8 mouse cellular contexts compared by ENCODE assay signal in genomic region chr10:80985241-80985969, GRCm38 (mm10). TPM values are rescaled to one million over a fixed set of nuclear protein-coding genes. Genes with fewer than 3 reads are reported as not detected.
DNase-seq lines count a peak whose midpoint lies in the region; ATAC-seq and TF ChIP-seq lines count a peak whose summit lies in the region.

No protein-coding gene starts in this region.

- peaks cover 15% of the 10 kb centered on the region for H3K27me3 ChIP-seq in forebrain, postnatal 0 days (ENCODE audit: insufficient read depth, low read length)
- H3K27me3 ChIP-seq in intestine, postnatal 0 days (replicated peaks; ENCODE audit: control insufficient read depth, insufficient read depth, low read length): no peaks in the 10 kb centered on the region
- H3K27me3 ChIP-seq in lung, embryonic 16.5 days (ENCODE audit: control insufficient read depth, insufficient read depth, low read depth, low read length): peaks cover 17% of the 10 kb centered on the region
- peaks cover 3% of the 10 kb centered on the region; the same call in 1 of the 2 replicates for H3K27me3 ChIP-seq in stomach, embryonic 16.5 days (ENCODE audit: control insufficient read depth, insufficient read depth, low read length)

- no peaks in the 10 kb centered on the region for H3K36me3 ChIP-seq in forebrain, postnatal 0 days (ENCODE audit: insufficient read depth)
- no peaks in the 10 kb centered on the region for H3K36me3 ChIP-seq in intestine, postnatal 0 days (ENCODE audit: control insufficient read depth, insufficient read depth)
- no peaks in the 10 kb centered on the region for H3K36me3 ChIP-seq in lung, embryonic 16.5 days (ENCODE audit: control insufficient read depth, insufficient read depth, low read length)
- H3K36me3 ChIP-seq in stomach, embryonic 16.5 days (ENCODE audit: control insufficient read depth, insufficient read depth, low read length): no peaks in the 10 kb centered on the region

- H3K9ac ChIP-seq in forebrain, postnatal 0 days: no peak overlapping the region
- H3K9ac ChIP-seq in intestine, postnatal 0 days (ENCODE audit: low read depth, low read length): peak overlapping the region; percentile 35
- peak overlapping the region; percentile 62 for H3K9ac ChIP-seq in lung, embryonic 16.5 days (ENCODE audit: low read length)
- peak overlapping the region; percentile 58 for H3K9ac ChIP-seq in stomach, embryonic 16.5 days (ENCODE audit: low read length)

- peak overlapping the region; percentile 53 for H3K4me3 ChIP-seq in layer of hippocampus, adult 2 months
- H3K4me3 ChIP-seq in forebrain, postnatal 0 days (ENCODE audit: low read depth, low read length): peak overlapping the region; percentile 17; the same call in 1 of the 2 replicates
- H3K4me3 ChIP-seq in intestine, postnatal 0 days (ENCODE audit: low read depth, low read length): peak overlapping the region; percentile 47
- peak overlapping the region; percentile 42 for H3K4me3 ChIP-seq in lung, embryonic 16.5 days (ENCODE audit: low read length)
- H3K4me3 ChIP-seq in stomach, embryonic 16.5 days (replicated peaks; ENCODE audit: low read length): peak overlapping the region; percentile 43

- H3K27ac ChIP-seq in layer of hippocampus, adult 2 months: peak overlapping the region; percentile 61
- no peak overlapping the region for H3K27ac ChIP-seq in forebrain, postnatal 0 days (ENCODE audit: low read depth, low read length)
- H3K27ac ChIP-seq in intestine, postnatal 0 days (ENCODE audit: low read depth, low read length): peak overlapping the region; percentile 37; the same call in 1 of the 2 replicates
- no peak overlapping the region for H3K27ac ChIP-seq in lung, embryonic 16.5 days (ENCODE audit: low read length)
- peak overlapping the region; percentile 46; the same call in 1 of the 2 replicates for H3K27ac ChIP-seq in stomach, embryonic 16.5 days (ENCODE audit: low read length)

- 9% methylated on average over 37 of the region's 37 CpGs for WGBS in forebrain, postnatal 0 days
- 13% methylated on average over 37 of the region's 37 CpGs for WGBS in intestine, postnatal 0 days
- 9% methylated on average over 36 of the region's 37 CpGs for WGBS in lung, embryonic 16.5 days
- 10% methylated on average over 37 of the region's 37 CpGs for WGBS in stomach, embryonic 16.5 days

- H3K4me2 ChIP-seq in forebrain, postnatal 0 days (ENCODE audit: low read depth): peak overlapping the region; percentile 39
- peak overlapping the region; percentile 84 for H3K4me2 ChIP-seq in intestine, postnatal 0 days (replicated peaks; ENCODE audit: low read depth)
- H3K4me2 ChIP-seq in lung, embryonic 16.5 days (ENCODE audit: low read depth, low read length): peak overlapping the region; percentile 55
- peak overlapping the region; percentile 60 for H3K4me2 ChIP-seq in stomach, embryonic 16.5 days (ENCODE audit: low read depth, low read length)

- no peaks in the 10 kb centered on the region for H3K9me3 ChIP-seq in forebrain, postnatal 0 days (ENCODE audit: low read length)
- H3K9me3 ChIP-seq in intestine, postnatal 0 days (ENCODE audit: control insufficient read depth): no peaks in the 10 kb centered on the region
- H3K9me3 ChIP-seq in lung, embryonic 16.5 days (ENCODE audit: control insufficient read depth, low read length): no peaks in the 10 kb centered on the region
- no peaks in the 10 kb centered on the region for H3K9me3 ChIP-seq in stomach, embryonic 16.5 days (replicated peaks; ENCODE audit: control insufficient read depth, low read length)

- TF ChIP-seq CTCF in layer of hippocampus, adult 2 months (conservative IDR thresholded peaks at IDR 0.05): no peak
- no peak for TF ChIP-seq CTCF in forebrain, postnatal 0 days (IDR thresholded peaks at IDR 0.05; ENCODE audit: low read depth)
- TF ChIP-seq CTCF in intestine, postnatal 0 days (IDR thresholded peaks at IDR 0.05; ENCODE audit: low read depth): no peak

- ATAC-seq in forebrain, postnatal 0 days: no peak
- ATAC-seq in intestine, postnatal 0 days: peak; percentile 37
- peak; percentile 1; the same call in 1 of the 2 replicates for ATAC-seq in lung, embryonic 16.5 days (ENCODE audit: low read depth)
- ATAC-seq in stomach, embryonic 16.5 days (ENCODE audit: insufficient read depth, low FRiP score): peak; percentile 3; the same call in 1 of the 2 replicates
- ATAC-seq in megakaryocyte progenitor cell, adult 5-6 weeks (replicated peaks; ENCODE audit: poor library complexity): no peak

- DNase-seq in layer of hippocampus, adult 2 months (ENCODE audit: low spot score in 2 of 2): no peak
- no peak for DNase-seq in layer of hippocampus, postnatal 10 days (ENCODE audit: low spot score in 2 of 2)
- peak; percentile 75 for DNase-seq in adrenal gland, postnatal 10 days
- DNase-seq in forebrain, postnatal 0 days: no peak

- H3K4me1 ChIP-seq in forebrain, postnatal 0 days (ENCODE audit: insufficient read depth): no peaks in the 10 kb centered on the region
- peaks cover 2% of the 10 kb centered on the region; the same call in 1 of the 2 replicates for H3K4me1 ChIP-seq in intestine, postnatal 0 days (replicated peaks; ENCODE audit: control insufficient read depth, insufficient read depth, low read length)
- H3K4me1 ChIP-seq in lung, embryonic 16.5 days (replicated peaks; ENCODE audit: control insufficient read depth, insufficient read depth, low read length): peaks cover 10% of the 10 kb centered on the region
- peaks cover 8% of the 10 kb centered on the region for H3K4me1 ChIP-seq in stomach, embryonic 16.5 days (ENCODE audit: control insufficient read depth, insufficient read depth, low read length)

RNA-seq across cellular contexts. Expression of gene Gng7, which starts 29.3 kb away (rescaled TPM):
- 100 to 1,000 TPM; 161 to 176 TPM for total RNA-seq in layer of hippocampus, adult 2 months (2021)
- total RNA-seq in layer of hippocampus, postnatal 10 days (2021): 100 to 1,000 TPM; 145 to 156 TPM
- total RNA-seq in adrenal gland, postnatal 10 days (2021): 1 to 10 TPM; 5.4 to 6.4 TPM
- total RNA-seq in forebrain, postnatal 0 days (2014; rRNA removed): 64.5 and 91.4 TPM in 2 replicates
- 76.2 and 85.7 TPM in 2 replicates for polyA plus RNA-seq in forebrain, postnatal 0 days (2015; fragmentation: Nextera tagmentation; extraction: Ambion mirVana)
- polyA plus RNA-seq in intestine, postnatal 0 days (2015; fragmentation: Nextera tagmentation; extraction: Ambion mirVana): 0.81 and 1.2 TPM in 2 replicates
- polyA plus RNA-seq in lung, embryonic 16.5 days (2015; fragmentation: Nextera tagmentation; extraction: Ambion mirVana): 5.1 and 5.7 TPM in 2 replicates
- polyA plus RNA-seq in stomach, embryonic 16.5 days (2015; fragmentation: Nextera tagmentation; extraction: Ambion mirVana): 5.2 and 6.1 TPM in 2 replicates
- total RNA-seq in megakaryocyte progenitor cell, adult 5-6 weeks (2015): 0.44 and 0.57 TPM in 2 replicates
- total RNA-seq in megakaryocyte progenitor cell, adult 5-6 weeks (2017): 0.83 and 1.2 TPM in 2 replicates

RNA-seq across cellular contexts. Expression of gene Diras1, which starts 40.1 kb away (rescaled TPM):
- 100 to 1,000 TPM in 1 of 2 experiments, 10 to 100 TPM in 1; 95.2 to 100 TPM for total RNA-seq in layer of hippocampus, adult 2 months (2021)
- 100 to 1,000 TPM in 1 of 2 experiments, 10 to 100 TPM in 1; 92.4 to 110 TPM for total RNA-seq in layer of hippocampus, postnatal 10 days (2021)
- 1 to 10 TPM; 2.8 to 3.4 TPM for total RNA-seq in adrenal gland, postnatal 10 days (2021)
- 65.4 and 76.0 TPM in 2 replicates for total RNA-seq in forebrain, postnatal 0 days (2014; rRNA removed)
- polyA plus RNA-seq in forebrain, postnatal 0 days (2015; fragmentation: Nextera tagmentation; extraction: Ambion mirVana): 66.1 and 70.2 TPM in 2 replicates
- 0.43 and 0.91 TPM in 2 replicates for polyA plus RNA-seq in intestine, postnatal 0 days (2015; fragmentation: Nextera tagmentation; extraction: Ambion mirVana)
- polyA plus RNA-seq in lung, embryonic 16.5 days (2015; fragmentation: Nextera tagmentation; extraction: Ambion mirVana): 0.11 and 0.72 TPM in 2 replicates
- polyA plus RNA-seq in stomach, embryonic 16.5 days (2015; fragmentation: Nextera tagmentation; extraction: Ambion mirVana): 0.49 and 0.57 TPM in 2 replicates
- not detected in 2 replicates for total RNA-seq in megakaryocyte progenitor cell, adult 5-6 weeks (2015)
- total RNA-seq in megakaryocyte progenitor cell, adult 5-6 weeks (2017): not detected in 2 replicates

RNA-seq across cellular contexts. Expression of gene Slc39a3, which starts 51.8 kb away (rescaled TPM):
- total RNA-seq in layer of hippocampus, adult 2 months (2021): 10 to 100 TPM; 60.8 to 66.1 TPM
- 10 to 100 TPM; 57.3 to 66.0 TPM for total RNA-seq in layer of hippocampus, postnatal 10 days (2021)
- total RNA-seq in adrenal gland, postnatal 10 days (2021): 10 to 100 TPM; 28.5 to 32.8 TPM
- 82.1 and 104 TPM in 2 replicates for total RNA-seq in forebrain, postnatal 0 days (2014; rRNA removed)
- 43.5 and 45.2 TPM in 2 replicates for polyA plus RNA-seq in forebrain, postnatal 0 days (2015; fragmentation: Nextera tagmentation; extraction: Ambion mirVana)
- 10.5 and 11.1 TPM in 2 replicates for polyA plus RNA-seq in intestine, postnatal 0 days (2015; fragmentation: Nextera tagmentation; extraction: Ambion mirVana)
- polyA plus RNA-seq in lung, embryonic 16.5 days (2015; fragmentation: Nextera tagmentation; extraction: Ambion mirVana): 19.4 and 20.8 TPM in 2 replicates
- polyA plus RNA-seq in stomach, embryonic 16.5 days (2015; fragmentation: Nextera tagmentation; extraction: Ambion mirVana): 18.2 and 20.9 TPM in 2 replicates
- 1.9 and 2.3 TPM in 2 replicates for total RNA-seq in megakaryocyte progenitor cell, adult 5-6 weeks (2015)
- total RNA-seq in megakaryocyte progenitor cell, adult 5-6 weeks (2017): 4.2 and 5.0 TPM in 2 replicates

RNA-seq across cellular contexts. Expression of gene Gadd45b, which starts 55.5 kb away (rescaled TPM):
- 10 to 100 TPM; 17.0 to 17.5 TPM for total RNA-seq in layer of hippocampus, adult 2 months (2021)
- 10 to 100 TPM; 12.1 to 14.4 TPM for total RNA-seq in layer of hippocampus, postnatal 10 days (2021)
- total RNA-seq in adrenal gland, postnatal 10 days (2021): 10 to 100 TPM; 11.7 to 44.5 TPM
- 5.0 and 5.8 TPM in 2 replicates for total RNA-seq in forebrain, postnatal 0 days (2014; rRNA removed)
- 6.5 and 7.7 TPM in 2 replicates for polyA plus RNA-seq in forebrain, postnatal 0 days (2015; fragmentation: Nextera tagmentation; extraction: Ambion mirVana)
- polyA plus RNA-seq in intestine, postnatal 0 days (2015; fragmentation: Nextera tagmentation; extraction: Ambion mirVana): 19.9 and 20.1 TPM in 2 replicates
- 57.3 and 63.6 TPM in 2 replicates for polyA plus RNA-seq in lung, embryonic 16.5 days (2015; fragmentation: Nextera tagmentation; extraction: Ambion mirVana)
- 34.8 and 40.9 TPM in 2 replicates for polyA plus RNA-seq in stomach, embryonic 16.5 days (2015; fragmentation: Nextera tagmentation; extraction: Ambion mirVana)
- 18.7 and 20.7 TPM in 2 replicates for total RNA-seq in megakaryocyte progenitor cell, adult 5-6 weeks (2015)
- 17.6 and 17.9 TPM in 2 replicates for total RNA-seq in megakaryocyte progenitor cell, adult 5-6 weeks (2017)

Comparison
In these comparisons a context has a peak if more than half of its experiments do, and no peak if none do; other contexts are left out.
1. H3K27ac ChIP-seq: peak in layer of hippocampus, adult 2 months (single experiment), intestine, postnatal 0 days (single experiment) and stomach, embryonic 16.5 days (single experiment); none in forebrain, postnatal 0 days (single experiment) and lung, embryonic 16.5 days (single experiment).
2. ATAC-seq: peak in intestine, postnatal 0 days (single experiment), lung, embryonic 16.5 days (single experiment) and stomach, embryonic 16.5 days (single experiment); none in forebrain, postnatal 0 days (single experiment) and megakaryocyte progenitor cell, adult 5-6 weeks (single experiment).
3. RNA of gene Diras1, which starts 40.1 kb away (total RNA-seq): 92.4 to 110 TPM in layer of hippocampus, postnatal 10 days, 95.2 to 100 TPM in layer of hippocampus, adult 2 months and 65.4 to 76.0 TPM in forebrain, postnatal 0 days; 2.8 to 3.4 TPM in adrenal gland, postnatal 10 days and not detected in megakaryocyte progenitor cell, adult 5-6 weeks; every median in the first group is over 10 times any median in the second.
4. RNA of gene Slc39a3, which starts 51.8 kb away (total RNA-seq): 82.1 to 104 TPM in forebrain, postnatal 0 days, 60.8 to 66.1 TPM in layer of hippocampus, adult 2 months, 57.3 to 66.0 TPM in layer of hippocampus, postnatal 10 days and 28.5 to 32.8 TPM in adrenal gland, postnatal 10 days; 1.9 to 5.0 TPM in megakaryocyte progenitor cell, adult 5-6 weeks; every median in the first group is over 4 times any median in the second.
5. Peak in every context shown above with its lines, with median percentiles within 50 percentile points of each other: H3K4me3 ChIP-seq and H3K4me2 ChIP-seq.